Mouse (Mus musculus): Measurements from ENCODE around the gene Vps51.

GRCm38 (mm10) chr19:6054296-6054695 lies 22.7 kb downstream of the Vps51 start:
- no peak for TF ChIP-seq GATA1 (IDR thresholded peaks at IDR 0.05; ENCODE audit: borderline replicate concordance, low read length)
- no peak for TF ChIP-seq CTCF (IDR thresholded peaks at IDR 0.05; ENCODE audit: low read depth, low read length)
- no peak for TF ChIP-seq POLR2AphosphoS5 (IDR thresholded peaks at IDR 0.05; ENCODE audit: insufficient replicate concordance, low read depth, low read length)
- no peak for TF ChIP-seq TAL1 (conservative IDR thresholded peaks at IDR 0.05; ENCODE audit: low read depth, low read length)

Data from G1E (cell line).